Mouse (Mus musculus) spleen, adult 2 months (tissue): ENCODE data around the gene Zscan21. TPM values are rescaled to one million over a fixed set of nuclear protein-coding genes. Genes with fewer than 3 reads are reported as not detected.

Source experiments
- DNase-seq, 2 experiments: peaks; one replicate each; pipeline versions ENCODE4 v3.0.0 to v3.0.0-alpha.2; 2012 to 2021; ENCODE audit warnings: low spot score in 2 of 2, low read depth in 1 of 2
- H3K27ac ChIP-seq: fragments of 200-500 bp; 2 replicates; pipeline ENCODE4 v1.5.1; 2012; ENCODE audit warnings: low read length, inconsistent platforms; ENCODE audit not compliant: insufficient read depth
- H3K27me3 ChIP-seq: fragments of 200-500 bp; 2 replicates; pipeline ENCODE4 v1.6.1; 2012; ENCODE audit warnings: mild to moderate bottlenecking, moderate library complexity, low read length, inconsistent platforms; ENCODE audit not compliant: control insufficient read depth, insufficient read depth
- H3K36me3 ChIP-seq: fragments of 200-500 bp; 2 replicates; pipeline ENCODE4 v1.6.1; 2012; ENCODE audit warnings: mild to moderate bottlenecking, low read length, inconsistent platforms; ENCODE audit not compliant: control insufficient read depth, insufficient read depth
- H3K4me1 ChIP-seq: fragments of 200-500 bp; 2 replicates; pipeline ENCODE4 v1.6.1; 2011; ENCODE audit warnings: inconsistent platforms; ENCODE audit not compliant: control insufficient read depth, insufficient read depth, insufficient read length
- H3K4me3 ChIP-seq: fragments of 200-500 bp; 2 replicates; pipeline ENCODE4 v1.5.1; 2011; ENCODE audit warnings: mild to moderate bottlenecking, inconsistent platforms; ENCODE audit not compliant: insufficient read depth, insufficient read length; ENCODE audit errors: extremely low read depth
- CTCF ChIP-seq: fragments of 200-500 bp; IDR thresholded peaks from 2 replicates; pipeline ENCODE4 v1.5.1; 2011; ENCODE audit warnings: mild to moderate bottlenecking, inconsistent platforms; ENCODE audit not compliant: insufficient read depth, insufficient read length, insufficient replicate concordance; ENCODE audit errors: extremely low read depth
- POLR2A ChIP-seq: fragments of 200-500 bp; IDR thresholded peaks from 2 replicates; pipeline ENCODE4 v1.6.1; 2011; ENCODE audit warnings: low read depth, low read length, inconsistent platforms
- WGBS: fragments of 180-500 bp; shearing (Covaris S2); methylation state at CpG from one replicate; pipeline ENCODE4 v1.1.7; 2018; 5-methylcytosine and 5-hydroxymethylcytosine counted together
- polyA plus RNA-seq: library from polyadenylated mRNA; depleted of rRNA; stranded (reverse); fragments of >200 nt; gene quantifications from 2 replicates; pipeline ENCODE4 v1.2.3, GENCODE M21; 2012

Gene Zscan21
- polyA plus RNA-seq, 1 experiment: 3.3 TPM

- no peak for DNase-seq
- 0 out of 2 replicates have a peak, but pooled peaks cover 4% of the 10 kb centered on the region for H3K4me1 ChIP-seq
- WGBS: 87% methylated on average over 2 of the region's 2 CpGs
- no peak for TF ChIP-seq CTCF
- no peaks in the 10 kb centered on the region; the same call in 1 of the 2 replicates for H3K36me3 ChIP-seq
- H3K27ac ChIP-seq: no peak overlapping the region
- no peak overlapping the region for H3K4me3 ChIP-seq
- H3K27me3 ChIP-seq: no peaks in the 10 kb centered on the region
Measured at GRCm38 (mm10) chr5:138083936-138084335, 32.8 kb upstream of the Zscan21 start.

DNA sequence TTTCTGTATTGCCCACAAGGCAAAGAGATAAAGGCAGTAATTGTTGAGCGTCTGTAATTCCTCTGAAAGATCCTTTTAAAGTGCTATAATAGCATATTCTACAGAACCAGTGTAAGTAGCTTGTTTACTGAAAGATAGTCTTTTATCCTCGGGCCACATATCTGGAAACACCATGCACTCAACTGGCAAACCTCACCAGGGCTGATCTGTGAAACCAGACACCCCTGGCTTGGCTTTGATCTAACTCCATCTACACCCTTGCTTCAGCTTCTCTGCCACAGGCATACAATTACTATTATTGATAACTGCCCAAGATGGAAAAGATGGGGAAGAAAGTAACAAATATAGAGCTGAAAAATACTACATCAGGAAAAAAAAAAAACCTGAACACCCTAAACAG is 32.2 kb upstream of the Zscan21 start:
- Histone ChIP-seq H3K4me3 (peak overlapping the region; percentile 99), H3K27me3 (no peaks in the 10 kb centered on the region), H3K36me3 (no peaks in the 10 kb centered on the region; the same call in 1 of the 2 replicates), H3K4me1 (0 out of 2 replicates have a peak, but pooled peaks cover 4% of the 10 kb centered on the region), H3K27ac (no peak overlapping the region)
- DNase-seq: no peak
- TF ChIP-seq CTCF: no peak
- TF ChIP-seq POLR2A: no peak
- 43% methylated on average over 2 of the region's 2 CpGs for WGBS

DNA sequence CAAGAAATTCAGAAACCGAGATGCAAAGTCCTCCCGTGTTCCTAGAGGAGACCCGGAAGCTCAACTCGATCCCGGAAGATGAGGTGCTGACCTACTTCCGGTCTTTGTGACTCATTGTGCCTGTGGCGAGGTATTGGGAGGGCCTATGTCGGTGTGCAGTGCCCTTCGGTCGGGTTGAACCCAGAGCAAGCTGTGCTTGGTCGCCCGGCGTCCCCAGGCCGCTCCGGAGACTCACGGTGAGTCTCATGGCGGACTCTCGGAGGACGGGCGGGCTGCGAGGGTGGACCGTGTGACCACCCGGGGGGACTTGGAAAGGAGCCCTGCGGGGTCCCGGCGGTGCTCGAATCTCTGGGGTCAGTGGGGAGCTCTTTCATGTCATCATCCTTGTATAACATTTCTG is 31.7 kb upstream of the Zscan21 start, which contains the start of gene Zkscan1:
Gene Zkscan1, plus strand, starts transcription at position 89 of the 400 bp plus-strand sequence.
- Histone ChIP-seq H3K36me3 (no peaks in the 10 kb centered on the region; the same call in 1 of the 2 replicates), H3K27ac (peak within 1 kb of the TSS; percentile 83), H3K4me1 (0 out of 2 replicates have a peak, but pooled peaks cover 4% of the 10 kb centered on the region), H3K27me3 (no peaks in the 10 kb centered on the region), H3K4me3 (peak within 1 kb of the TSS; percentile 99)
- DNase-seq: peak; percentile 68 to 83
- TF ChIP-seq CTCF (no peak), POLR2A (peak; percentile 80)
- under 1% methylated on average over 27 of the region's 27 CpGs for WGBS

DNA sequence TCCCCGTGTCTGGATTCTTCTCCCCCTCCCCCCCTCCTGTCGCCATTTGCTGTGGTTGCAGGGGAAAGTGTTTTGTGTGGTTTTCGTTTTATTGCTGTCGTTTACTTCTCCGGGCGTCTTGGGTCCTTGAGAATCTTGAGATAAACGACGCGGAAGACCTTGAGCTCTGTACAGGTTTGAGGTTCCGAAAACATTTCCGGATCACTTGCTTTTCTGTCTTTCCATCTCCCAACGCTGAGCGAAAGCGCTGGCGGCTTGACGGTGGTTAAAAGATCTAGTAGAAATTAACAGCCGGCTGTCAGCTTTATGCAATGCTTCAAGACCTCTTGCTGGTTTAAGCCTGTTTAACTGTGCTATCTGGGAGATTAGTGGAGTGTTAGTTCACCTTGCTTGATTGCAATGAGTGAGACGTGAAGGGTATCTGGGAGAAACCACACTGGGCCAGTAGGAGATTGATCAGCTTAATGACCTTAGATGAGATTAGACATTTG is 31.2 kb upstream of the Zscan21 start:
- Histone ChIP-seq H3K4me3 (peak overlapping the region; percentile 99), H3K27me3 (no peaks in the 10 kb centered on the region), H3K36me3 (no peaks in the 10 kb centered on the region; the same call in 1 of the 2 replicates), H3K4me1 (peaks cover 4% of the 10 kb centered on the region; the same call in 1 of the 2 replicates), H3K27ac (peak overlapping the region; percentile 83)
- under 1% methylated on average over 18 of the region's 18 CpGs for whole genome bisulfite sequencing
- TF ChIP-seq POLR2A (no peak), CTCF (no peak)
- peak in 1 of 2 experiments; percentile 18 for DNase-seq

- Histone ChIP-seq H3K36me3 (no peaks in the 10 kb centered on the region; the same call in 1 of the 2 replicates), H3K27me3 (no peaks in the 10 kb centered on the region), H3K4me1 (peaks cover 4% of the 10 kb centered on the region; the same call in 1 of the 2 replicates), H3K4me3 (no peak overlapping the region), H3K27ac (no peak overlapping the region)
- WGBS: 84% methylated on average over 3 of the region's 3 CpGs
- DNase-seq: no peak
- TF ChIP-seq POLR2A (no peak), CTCF (no peak)
Measured at GRCm38 (mm10) chr5:138086842-138087241, 29.9 kb upstream of the Zscan21 start.

DNA sequence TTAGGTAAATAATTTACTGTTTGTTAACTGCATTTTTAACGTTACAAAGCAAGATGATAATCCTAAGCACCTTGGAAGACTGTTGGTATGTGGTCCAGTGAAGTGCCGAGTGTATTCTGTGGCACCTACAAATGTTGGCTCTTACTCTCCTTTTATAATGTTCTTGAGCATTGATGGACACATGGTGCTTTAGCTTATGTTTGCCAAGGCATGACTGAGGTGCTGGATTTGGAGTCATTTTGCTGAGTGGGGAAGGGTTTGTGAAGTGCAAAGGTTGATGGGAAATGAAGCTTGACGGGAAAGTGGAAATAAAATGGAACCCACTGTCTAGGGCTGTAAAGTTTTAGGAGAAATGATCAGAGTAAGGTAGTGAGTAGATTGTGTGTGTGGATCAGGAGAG is 28.3 kb upstream of the Zscan21 start:
- no peak for TF ChIP-seq POLR2A
- no peak for TF ChIP-seq CTCF
- no peak overlapping the region for H3K27ac ChIP-seq
- H3K4me3 ChIP-seq: no peak overlapping the region
- DNase-seq: no peak
- peaks cover 4% of the 10 kb centered on the region; the same call in 1 of the 2 replicates for H3K36me3 ChIP-seq
- H3K4me1 ChIP-seq: peaks cover 4% of the 10 kb centered on the region; the same call in 1 of the 2 replicates
- WGBS: 87% methylated on average over 3 of the region's 3 CpGs
- H3K27me3 ChIP-seq: no peaks in the 10 kb centered on the region

DNA sequence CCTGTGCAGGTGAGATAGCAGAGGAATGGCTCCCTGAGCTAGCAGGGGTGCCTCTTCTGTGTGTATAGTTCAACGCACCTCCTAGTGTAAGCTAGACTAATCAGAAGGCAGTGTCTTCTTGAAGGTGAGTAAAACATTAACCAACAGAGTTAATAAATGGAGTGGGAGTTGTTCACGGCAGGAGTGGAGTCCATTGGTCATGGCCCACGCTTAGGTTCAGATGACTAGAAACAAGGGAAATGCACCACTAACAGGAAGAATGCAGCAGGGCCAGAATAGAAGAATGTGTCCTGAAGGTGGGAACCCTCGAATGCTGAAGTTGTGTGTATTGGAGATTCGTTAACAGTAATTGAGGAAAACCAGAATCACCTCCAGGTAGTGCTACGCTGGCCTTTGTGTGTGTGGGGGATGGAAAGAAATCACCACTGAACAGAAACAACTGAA is 27.6 kb upstream of the Zscan21 start:
- no peak overlapping the region for H3K27ac ChIP-seq
- peaks cover 8% of the 10 kb centered on the region for H3K36me3 ChIP-seq
- H3K27me3 ChIP-seq: no peaks in the 10 kb centered on the region
- WGBS: 92% methylated on average over 6 of the region's 6 CpGs
- TF ChIP-seq POLR2A (no peak), CTCF (no peak)
- peaks cover 4% of the 10 kb centered on the region; the same call in 1 of the 2 replicates for H3K4me1 ChIP-seq
- no peak overlapping the region for H3K4me3 ChIP-seq
- no peak for DNase-seq
